Mouse (Mus musculus) olfactory bulb, adult 2 months (tissue): ENCODE data around the gene Loxl3. TPM values are rescaled to one million over a fixed set of nuclear protein-coding genes. Genes with fewer than 3 reads are reported as not detected.

ENCODE experiments used
- H3K27ac ChIP-seq: fragments of 200-500 bp; 2 replicates; pipeline ENCODE4 v1.5.1; 2012; ENCODE audit warnings: low read depth, low read length; ENCODE audit not compliant: insufficient read depth
- H3K4me1 ChIP-seq: fragments of 200-500 bp; 2 replicates; pipeline ENCODE4 v1.6.1; 2012; ENCODE audit warnings: low read length; ENCODE audit not compliant: control insufficient read depth, insufficient read depth
- H3K4me3 ChIP-seq: fragments of 200-500 bp; 2 replicates; pipeline ENCODE4 v1.5.1; 2012; ENCODE audit warnings: mild to moderate bottlenecking, low read depth, low read length, moderate library complexity; ENCODE audit not compliant: insufficient read depth
- CTCF ChIP-seq: fragments of 200-500 bp; IDR thresholded peaks from 2 replicates; pipeline ENCODE4 v1.5.1; 2012; ENCODE audit warnings: low read depth, mild to moderate bottlenecking, low read length, moderate library complexity; ENCODE audit not compliant: insufficient read depth
- POLR2A ChIP-seq: fragments of 200-500 bp; IDR thresholded peaks from 2 replicates; pipeline ENCODE4 v1.6.1; 2012; ENCODE audit warnings: mild to moderate bottlenecking, low read depth, low read length, moderate library complexity; ENCODE audit not compliant: insufficient read depth
- WGBS: fragments of 180-500 bp; shearing (Covaris S2); methylation state at CpG from one replicate; pipeline ENCODE4 v1.1.7; 2018; 5-methylcytosine and 5-hydroxymethylcytosine counted together
- polyA plus RNA-seq: library from polyadenylated mRNA; stranded (reverse); fragments of >200 nt; gene quantifications from 2 replicates; pipeline ENCODE4 v1.2.4, GENCODE M21; 2012; ENCODE audit warnings: low replicate concordance; ENCODE audit not compliant: missing spikeins, insufficient read depth, insufficient read length

The Loxl3 gene
- polyA plus RNA-seq, 1 experiment, result not detected

- under 1% methylated on average over 50 of the region's 50 CpGs for WGBS
- TF ChIP-seq POLR2A, result no peak
- TF ChIP-seq CTCF, result peak; percentile 15; the same call in 1 of the 2 replicates
- Histone ChIP-seq H3K4me3 (peak within 1 kb of the TSS; percentile 82), H3K27ac (peak within 1 kb of the TSS; percentile 63), H3K4me1 (peaks cover 20% of the 10 kb centered on the region)
These were observed 21.0 kb downstream of the Loxl3 start, which contains the start of gene Htra2 for GRCm38 (mm10) chr6:83054871-83055431. Htra2 (minus strand) TSS chr6:83055273.

GRCm38 (mm10) chr6:83057790-83058189 is 23.8 kb downstream of the Loxl3 start, which contains the start of gene Dqx1:
Dqx1 (plus strand) TSS chr6:83057844.
- TF ChIP-seq POLR2A, result no peak
- no peak for TF ChIP-seq CTCF
- Histone ChIP-seq H3K4me1 (peaks cover 18% of the 10 kb centered on the region), H3K27ac (no peak within 1 kb of the TSS), H3K4me3 (no peak within 1 kb of the TSS)
- 47% methylated on average over 3 of the region's 3 CpGs for WGBS

DNA sequence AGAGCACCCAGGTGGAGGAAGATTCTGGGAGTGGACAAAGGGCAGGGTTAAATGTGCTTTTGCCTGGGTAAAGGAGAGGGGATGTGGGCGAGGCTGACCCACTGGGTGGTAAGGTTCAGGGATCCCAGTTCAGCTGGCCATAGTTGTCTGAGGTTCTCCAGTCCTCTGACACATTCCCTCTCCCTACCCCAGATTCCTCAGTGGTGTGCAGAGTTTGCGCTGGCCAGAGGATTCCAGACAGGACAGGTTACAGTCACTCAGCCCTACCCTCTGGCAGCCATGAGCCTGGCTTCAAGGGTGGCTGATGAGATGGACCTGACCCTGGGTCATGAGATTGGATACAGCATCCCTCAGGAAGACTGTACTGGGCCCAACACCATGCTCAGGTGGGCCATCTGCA is 24.8 kb downstream of the Loxl3 start:
- Histone ChIP-seq H3K27ac (no peak overlapping the region), H3K4me1 (peaks cover 10% of the 10 kb centered on the region), H3K4me3 (no peak overlapping the region)
- 82% methylated on average over 2 of the region's 2 CpGs for WGBS
- TF ChIP-seq POLR2A (no peak), CTCF (no peak)

DNA sequence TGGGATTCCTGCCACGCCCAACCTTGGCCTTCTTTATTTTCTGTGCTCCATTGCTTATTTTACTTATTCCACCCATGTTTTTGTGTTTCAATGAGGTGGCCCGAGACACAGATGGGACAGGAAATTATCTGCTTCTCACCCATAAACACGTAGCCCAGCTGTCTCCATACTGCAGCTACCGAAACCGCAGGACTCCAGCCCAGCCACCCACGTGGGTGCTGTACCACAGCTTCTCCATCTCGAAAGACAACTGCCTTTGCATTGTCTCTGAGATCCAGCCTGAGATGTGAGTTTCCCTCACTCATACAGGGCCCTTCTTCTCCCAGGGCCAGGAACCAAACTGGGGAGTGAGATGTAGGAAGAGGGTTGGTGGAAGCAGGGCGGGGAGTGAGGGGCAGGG is 32.0 kb downstream of the Loxl3 start:
- H3K4me3 ChIP-seq, result no peak overlapping the region
- no peak overlapping the region for H3K27ac ChIP-seq
- TF ChIP-seq CTCF (no peak), POLR2A (no peak)
- WGBS, result 34% methylated on average over 8 of the region's 8 CpGs
- H3K4me1 ChIP-seq, result peaks cover 8% of the 10 kb centered on the region

- Histone ChIP-seq H3K4me1 (peaks cover 8% of the 10 kb centered on the region), H3K27ac (no peak overlapping the region), H3K4me3 (no peak overlapping the region)
- WGBS, result 33% methylated on average over 6 of the region's 6 CpGs
- TF ChIP-seq CTCF (no peak), POLR2A (no peak)
These were observed 32.5 kb downstream of the Loxl3 start for GRCm38 (mm10) chr6:83066441-83066840.

GRCm38 (mm10) chr6:83068221-83068620 is 34.2 kb downstream of the Loxl3 start:
- Histone ChIP-seq H3K4me1 (peaks cover 8% of the 10 kb centered on the region), H3K27ac (no peak overlapping the region), H3K4me3 (no peak overlapping the region)
- WGBS, result 11% methylated on average over 8 of the region's 8 CpGs
- TF ChIP-seq POLR2A, result no peak
- TF ChIP-seq CTCF, result no peak

- no peak overlapping the region for H3K27ac ChIP-seq
- TF ChIP-seq CTCF, result no peak
- no peak for TF ChIP-seq POLR2A
- H3K4me1 ChIP-seq, result peaks cover 8% of the 10 kb centered on the region
- 1% methylated on average over 81 of the region's 81 CpGs for WGBS
- H3K4me3 ChIP-seq, result no peak overlapping the region
These were observed 34.9 kb downstream of the Loxl3 start for GRCm38 (mm10) chr6:83068706-83069487.

- Histone ChIP-seq H3K4me3 (no peak overlapping the region), H3K27ac (no peak overlapping the region), H3K4me1 (peaks cover 8% of the 10 kb centered on the region)
- WGBS, result 2% methylated on average over 69 of the region's 69 CpGs
- TF ChIP-seq POLR2A (no peak), CTCF (no peak)
These were observed 35.7 kb downstream of the Loxl3 start for GRCm38 (mm10) chr6:83069488-83070246.

- H3K27ac ChIP-seq, result no peak within 1 kb of the TSS
- TF ChIP-seq CTCF (no peak), POLR2A (no peak)
- H3K4me3 ChIP-seq, result no peak within 1 kb of the TSS
- peaks cover 8% of the 10 kb centered on the region for H3K4me1 ChIP-seq
- 1% methylated on average over 10 of the region's 10 CpGs for WGBS
These were observed 36.1 kb downstream of the Loxl3 start, which contains the start of gene Tlx2 for GRCm38 (mm10) chr6:83070247-83070310. Tlx2 (minus strand) TSS chr6:83070293.
